Mouse (Mus musculus) cerebellum, adult 2 months (tissue): ENCODE data around the gene Cd244a.

Experiments used
- CTCF ChIP-seq: fragments of 200-500 bp; IDR thresholded peaks from 2 replicates; pipeline ENCODE4 v1.5.1; 2011; ENCODE audit warnings: low read depth, mild to moderate bottlenecking, control low read depth, low read length, moderate library complexity, borderline replicate concordance; ENCODE audit not compliant: insufficient read depth
- POLR2A ChIP-seq: fragments of 200-500 bp; IDR thresholded peaks from 2 replicates; pipeline ENCODE4 v1.6.1; 2011; ENCODE audit warnings: low read length, control low read depth, borderline replicate concordance; ENCODE audit not compliant: insufficient read depth

DNA sequence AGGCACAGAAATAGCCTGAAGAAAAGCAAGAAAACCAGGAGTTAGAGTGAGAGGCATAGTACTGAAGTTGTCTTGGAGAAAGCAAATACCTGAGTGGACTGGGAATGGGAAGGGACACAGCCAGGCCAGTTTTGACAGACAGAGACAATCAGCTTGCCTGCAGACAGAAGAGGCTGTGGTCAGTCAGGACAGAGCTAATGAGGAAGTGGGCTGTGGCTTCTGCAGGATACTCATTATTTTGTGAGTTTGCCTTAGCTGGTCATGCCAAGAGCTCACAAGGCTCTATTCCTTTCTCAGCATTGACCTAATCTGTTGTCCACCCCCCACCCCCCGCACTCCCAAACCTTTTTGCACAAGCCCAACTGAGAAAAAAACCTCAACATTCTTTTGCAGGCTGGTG is 2.2 kb downstream of the Cd244a start:
- TF ChIP-seq CTCF, result no peak
- TF ChIP-seq POLR2A, result no peak
